Mouse (Mus musculus): ENCODE measurements at regions not wholly inside any gene's neighbourhood (a gene's known extent, or its start where the extent isn't known, plus 50 kb on each side); places are given as distances from the start of the nearest gene placed in this dataset.

DNA sequence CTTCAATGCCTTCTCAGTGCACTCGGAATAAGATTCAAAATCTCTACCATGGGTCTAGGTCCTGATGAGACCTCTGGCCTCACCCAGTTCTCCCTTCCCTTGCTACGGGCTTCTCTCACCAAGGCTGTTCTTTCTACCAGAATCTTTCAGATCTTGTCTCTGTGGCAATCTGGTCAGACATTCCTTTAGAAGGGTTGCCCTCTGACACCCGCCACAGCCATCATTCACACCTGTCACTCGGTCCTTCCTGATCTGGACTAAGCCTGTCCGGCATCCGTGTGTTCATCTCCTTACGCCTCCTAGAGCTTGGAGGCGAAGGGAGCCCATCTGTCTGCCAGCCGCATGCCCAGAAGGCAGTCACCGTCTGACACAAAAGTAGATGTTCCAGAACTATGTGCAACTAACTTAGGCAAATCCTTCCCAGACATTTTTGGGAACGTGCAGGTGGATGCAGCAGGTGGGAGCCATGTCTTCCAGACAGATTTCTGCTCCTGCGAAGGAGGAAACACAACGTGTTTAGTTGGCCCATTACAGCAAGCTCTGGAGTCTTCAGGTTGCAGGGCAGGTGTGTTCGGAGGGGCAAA is 77.7 kb downstream of the Fam76b start:
- DNase-seq (ENCODE audit: low spot score) = no peak

GRCm38 (mm10) chr9:13906736-13907135 is 79.2 kb downstream of the Fam76b start:
- DNase-seq (ENCODE audit: low spot score) = no peak

- DNase-seq (ENCODE audit: low spot score) = no peak
Observed at GRCm38 (mm10) chr9:13909604-13910003, 82.1 kb downstream of the Fam76b start.

GRCm38 (mm10) chr9:13910091-13910490 is 82.6 kb downstream of the Fam76b start:
- DNase-seq (ENCODE audit: low spot score) = no peak

DNA sequence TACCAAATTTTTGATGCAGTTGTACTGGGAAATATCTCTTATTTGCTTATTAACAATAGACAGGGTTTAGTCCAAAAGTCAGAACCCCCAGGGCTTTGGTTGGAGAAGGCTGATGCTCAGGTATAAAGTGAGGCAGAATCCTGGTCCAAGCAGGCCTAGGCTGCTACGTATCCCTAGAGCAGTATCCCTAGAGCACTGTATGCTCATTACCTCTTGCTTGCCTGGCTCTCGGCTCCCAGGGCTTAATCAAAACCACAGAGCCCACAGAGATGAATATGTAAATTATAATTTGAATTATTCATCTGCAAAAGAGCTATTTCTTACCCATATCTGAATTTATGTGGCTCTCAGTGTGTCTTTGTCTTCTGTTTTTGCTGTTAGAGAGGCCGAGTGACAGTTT is 85.9 kb downstream of the Fam76b start:
- DNase-seq (ENCODE audit: low spot score) = no peak

DNA sequence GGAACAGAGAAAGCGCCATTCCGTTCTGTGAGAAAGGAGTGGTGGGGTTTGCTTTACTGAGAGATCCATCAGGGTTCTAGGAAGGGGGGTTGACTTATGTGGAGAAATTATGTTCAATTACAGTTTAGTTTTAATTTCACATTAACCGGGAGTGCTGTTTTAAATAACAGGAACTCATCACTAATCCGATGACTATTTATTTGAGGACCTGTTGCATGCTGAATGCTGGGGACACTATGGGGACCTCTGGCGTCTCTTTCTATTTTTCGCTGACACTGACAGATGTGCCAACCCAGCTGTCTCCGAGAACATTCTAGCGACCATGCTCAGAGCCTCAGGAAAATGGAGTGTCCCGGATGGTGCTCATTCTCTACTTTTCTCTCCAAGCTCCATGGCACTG is 86.6 kb downstream of the Fam76b start:
- DNase-seq (ENCODE audit: low spot score) = no peak

DNA sequence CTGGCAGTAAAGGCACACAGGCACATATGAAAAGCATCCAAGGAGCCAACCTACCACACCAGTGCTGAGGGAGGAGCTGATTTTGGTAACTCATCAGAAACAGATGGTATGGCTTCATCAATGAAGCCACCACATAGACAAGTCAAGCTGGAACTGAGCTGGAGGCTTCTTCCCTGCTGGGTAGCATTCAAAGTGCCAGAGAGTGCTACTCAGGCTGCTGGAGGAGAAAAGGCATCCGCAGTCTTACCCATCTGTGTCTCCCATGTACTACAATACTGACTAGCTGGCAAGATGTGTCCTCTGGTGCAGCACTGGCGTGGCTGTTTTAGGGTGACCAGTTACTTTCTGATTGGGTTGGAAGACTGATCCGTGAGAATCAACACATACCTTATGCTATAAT is 87.3 kb downstream of the Fam76b start:
- no peak for DNase-seq (ENCODE audit: low spot score)

GRCm38 (mm10) chr9:13916837-13917236 is 89.3 kb downstream of the Fam76b start:
- no peak for DNase-seq (ENCODE audit: low spot score)

- no peak for DNase-seq (ENCODE audit: low spot score)
Observed at GRCm38 (mm10) chr9:13918606-13919202, 91.2 kb downstream of the Fam76b start.

- no peak for DNase-seq (ENCODE audit: low spot score)
Observed at GRCm38 (mm10) chr9:13919739-13920410, 92.4 kb downstream of the Fam76b start.

DNA sequence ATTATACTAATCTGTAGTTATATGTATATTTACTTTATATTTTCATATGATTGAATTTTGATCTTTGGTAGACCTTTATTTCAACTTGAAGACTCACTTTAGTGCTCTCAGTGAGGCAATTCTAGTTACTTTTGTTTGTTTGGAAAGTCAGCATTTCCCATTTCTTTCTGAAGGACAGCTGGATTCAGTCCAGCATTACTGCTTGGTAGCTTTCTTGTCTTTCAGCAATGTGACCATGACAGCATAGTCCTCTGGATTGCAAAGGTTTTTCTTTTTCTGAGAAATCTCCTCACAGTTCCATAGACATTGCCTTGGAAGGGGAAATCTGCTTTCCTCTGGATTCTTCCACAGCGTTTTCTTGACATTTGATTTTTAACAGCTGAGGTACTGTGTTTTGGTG is 93.1 kb downstream of the Fam76b start:
- no peak for DNase-seq (ENCODE audit: low spot score)

- no peak for DNase-seq (ENCODE audit: low spot score)
Observed at GRCm38 (mm10) chr9:13932001-13932508, 104.5 kb downstream of the Fam76b start.

GRCm38 (mm10) chr9:13933404-13933803 is 105.9 kb downstream of the Fam76b start:
- DNase-seq (ENCODE audit: low spot score) = no peak

DNA sequence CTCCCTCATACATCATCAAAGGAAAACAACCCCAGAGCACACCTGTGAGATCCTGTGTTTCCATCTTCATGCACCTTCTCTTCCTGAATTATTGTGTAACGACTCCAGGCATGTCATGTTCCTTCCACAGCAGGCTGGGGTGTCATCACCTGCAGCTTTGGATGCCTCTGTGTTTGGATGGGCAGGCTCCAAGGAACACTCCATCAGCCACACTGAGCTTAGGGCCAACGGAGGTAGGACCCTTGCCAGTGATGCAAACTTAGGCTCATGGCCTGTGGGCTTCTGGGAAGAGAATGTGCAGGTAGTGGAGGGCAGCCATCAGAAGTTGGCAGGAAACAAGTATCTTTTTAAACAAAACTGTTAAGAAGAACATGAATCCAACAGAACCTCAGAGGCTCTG is 109.8 kb downstream of the Fam76b start:
- no peak for DNase-seq (ENCODE audit: low spot score)

- no peak for DNase-seq (ENCODE audit: low spot score)
Observed at GRCm38 (mm10) chr9:13946519-13946918, 119.0 kb downstream of the Fam76b start.

DNA sequence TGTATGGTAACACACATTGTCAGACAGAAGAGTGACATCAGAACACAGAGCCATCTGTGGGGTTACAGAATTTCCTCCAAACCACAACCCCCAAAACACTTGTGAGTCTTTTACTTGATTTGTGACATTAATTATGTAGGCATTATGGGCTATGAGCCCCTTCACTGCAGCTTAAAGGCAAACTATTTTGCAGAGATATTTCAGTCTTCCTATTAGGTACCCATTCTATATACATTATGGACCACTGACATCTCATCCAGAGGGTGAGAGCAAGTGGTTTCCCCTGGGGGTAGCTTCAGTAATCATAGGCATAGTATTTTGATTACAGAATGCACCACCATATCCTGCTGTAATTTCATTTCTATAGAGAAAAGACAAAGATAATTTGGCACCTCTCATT is 124.6 kb downstream of the Fam76b start:
- no peak for DNase-seq (ENCODE audit: low spot score)

DNA sequence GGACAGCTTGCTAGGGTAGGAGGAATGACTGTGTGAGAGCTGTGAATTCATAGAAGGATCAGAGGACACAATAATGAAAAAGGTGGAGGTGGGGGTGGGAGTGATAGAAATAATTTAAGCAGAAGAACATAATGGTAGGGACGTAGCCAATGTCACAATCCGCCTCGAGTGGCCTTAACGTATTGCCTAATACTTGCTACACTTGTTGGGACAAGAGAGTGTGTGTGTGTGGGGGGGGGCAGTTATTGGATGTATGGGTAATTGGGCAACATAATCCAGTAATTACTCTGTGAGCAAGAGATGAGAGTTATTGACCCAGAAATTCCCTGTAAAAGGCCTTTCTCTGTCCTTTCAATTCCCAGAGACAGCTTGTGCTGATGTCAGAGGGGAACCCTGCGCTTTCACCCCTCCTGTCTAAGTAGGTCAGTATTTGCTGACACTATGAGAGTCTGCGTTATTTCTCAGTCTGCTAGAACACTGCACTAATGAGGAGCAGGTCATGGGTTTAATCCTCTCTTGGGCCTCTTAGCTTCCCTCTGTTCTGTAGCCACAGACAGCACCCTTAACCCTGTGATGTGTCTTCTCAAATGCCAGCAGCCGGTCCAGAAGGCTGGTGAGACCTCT is 135.7 kb downstream of the Fam76b start:
- DNase-seq (ENCODE audit: low spot score) = no peak

DNA sequence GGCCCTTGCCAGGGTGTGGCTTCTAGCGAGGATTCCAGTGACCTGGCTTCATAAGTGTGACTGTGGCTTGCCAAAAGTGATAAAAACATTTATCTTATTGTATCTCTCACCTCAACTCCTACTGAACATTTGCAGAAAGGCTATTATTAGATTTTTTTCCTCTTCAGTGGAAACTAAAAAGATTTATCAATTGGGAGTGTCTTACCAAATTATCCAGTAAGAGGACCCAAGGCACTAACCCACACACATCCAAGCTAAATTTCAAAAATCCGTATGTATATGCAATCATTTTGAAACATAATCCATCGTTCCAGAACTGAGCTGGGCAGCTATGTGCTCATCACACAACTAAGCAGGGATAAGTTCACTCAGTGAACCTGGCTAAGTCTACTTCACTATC is 136.3 kb downstream of the Fam76b start:
- DNase-seq (ENCODE audit: low spot score) = no peak

GRCm38 (mm10) chr9:13964256-13964655 is 136.7 kb downstream of the Fam76b start:
- DNase-seq (ENCODE audit: low spot score) = no peak

DNA sequence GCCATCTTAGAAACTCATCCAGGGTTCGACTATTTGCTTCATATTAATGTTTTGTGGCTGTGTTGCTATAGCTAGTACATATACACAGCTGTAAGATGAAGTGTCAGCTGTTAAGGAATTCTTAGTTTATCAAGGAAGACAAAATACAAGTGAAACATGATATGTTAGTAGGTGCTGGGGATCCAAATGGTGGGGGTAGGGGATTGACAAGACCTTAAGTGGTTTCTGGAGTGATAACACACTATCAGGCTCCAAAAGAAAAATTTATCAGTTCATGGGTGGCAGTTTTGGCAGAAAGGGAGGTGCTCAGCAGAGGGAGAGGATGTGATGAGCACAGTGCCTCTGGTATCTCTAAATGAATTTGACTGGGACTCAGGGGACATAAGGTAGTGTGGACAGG is 138.7 kb downstream of the Fam76b start:
- DNase-seq (ENCODE audit: low spot score) = no peak

GRCm38 (mm10) chr9:13969262-13969661 is 141.7 kb downstream of the Fam76b start:
- DNase-seq (ENCODE audit: low spot score) = peak; percentile 21

GRCm38 (mm10) chr9:13973600-13973999 is 146.1 kb downstream of the Fam76b start:
- no peak for DNase-seq (ENCODE audit: low spot score)

DNA sequence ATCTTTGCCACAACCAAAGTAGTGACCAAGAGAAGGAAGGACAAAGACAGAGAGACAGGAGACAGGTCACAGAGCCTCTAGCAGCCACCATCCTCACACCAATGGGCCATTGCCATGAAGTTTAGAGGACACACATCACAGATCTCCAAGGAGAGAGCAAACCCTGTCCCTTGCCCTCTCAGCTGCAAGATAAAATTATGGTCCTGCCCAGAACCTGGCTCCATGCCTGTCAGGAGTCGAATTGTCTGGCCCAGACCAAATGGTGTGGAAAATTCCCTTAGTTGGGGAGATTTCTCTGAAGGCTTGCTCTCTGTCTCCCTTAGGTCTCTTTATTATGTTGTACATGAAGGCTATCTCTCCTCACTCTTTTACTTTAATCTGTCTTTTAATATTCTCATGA is 147.4 kb downstream of the Fam76b start:
- DNase-seq (ENCODE audit: low spot score) = no peak

Measured in layer of hippocampus, adult 11-12 months (tissue).